Mouse (Mus musculus) left cerebral cortex, adult 9 months (tissue): Measurements from ENCODE around the gene Rassf5.
"Not testable (repeated sequence)": the region's sequence is repeated elsewhere in the genome, so short reads cannot be mapped to it uniquely, and the experiment has no call there.

Experiments used
- DNase-seq, 2 experiments: peaks; one replicate each; pipeline ENCODE4 v3.0.0; 2022; ENCODE audit warnings: low spot score in 2 of 2

The Rassf5 gene

DNA sequence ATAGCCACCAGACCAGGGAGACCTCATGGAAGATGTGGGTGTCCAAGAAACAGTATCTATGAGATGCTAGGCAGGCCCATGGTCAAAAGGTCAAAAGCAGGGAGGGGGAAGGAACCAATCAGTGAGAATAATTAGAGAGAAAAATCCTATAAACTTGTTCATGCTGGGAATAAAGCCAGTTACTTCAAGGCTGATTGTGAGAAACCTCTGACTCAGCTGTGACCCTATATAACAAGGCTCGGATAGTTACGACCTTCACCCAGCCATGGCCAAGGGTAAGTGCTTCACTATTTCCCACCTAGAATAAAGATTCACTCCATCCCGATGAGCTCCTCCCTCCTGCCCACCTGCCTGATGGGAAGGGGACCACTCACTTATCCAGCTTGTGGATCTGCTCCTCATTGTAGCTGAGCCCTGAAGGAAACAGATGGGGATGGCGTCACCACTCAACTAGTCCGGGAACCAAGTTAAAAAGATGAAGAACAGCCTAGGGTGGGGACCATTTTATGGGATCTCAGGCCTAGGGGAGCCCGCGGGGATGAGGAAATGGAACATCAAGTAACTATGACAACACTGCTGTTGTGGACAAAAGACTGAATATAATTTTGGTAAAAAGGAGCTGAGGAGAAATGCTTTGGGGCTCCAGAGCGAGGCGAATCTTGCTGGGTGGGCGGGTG is 14.7 kb upstream of the Rassf5 start:
- DNase-seq, result no peak

DNA sequence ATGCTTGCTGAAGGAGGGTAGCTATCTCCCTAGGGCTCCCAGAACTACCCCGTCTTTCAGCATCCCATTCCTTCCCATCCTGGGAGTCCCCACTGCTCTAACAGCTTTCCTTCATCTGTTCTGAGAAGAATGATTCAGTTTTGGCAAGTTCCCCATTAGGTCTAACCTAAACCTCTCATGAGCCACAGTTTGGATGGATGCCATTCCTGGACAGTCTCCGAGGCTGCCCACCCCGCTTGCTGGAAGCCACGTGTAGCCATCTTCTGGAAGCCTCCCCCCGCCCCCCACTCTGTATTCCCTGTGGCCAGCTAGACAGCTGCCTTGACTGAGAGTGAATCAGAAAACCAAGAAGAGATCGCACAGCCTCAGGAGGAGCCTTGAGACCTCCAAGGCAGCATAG is 12.2 kb upstream of the Rassf5 start:
- no peak for DNase-seq

DNA sequence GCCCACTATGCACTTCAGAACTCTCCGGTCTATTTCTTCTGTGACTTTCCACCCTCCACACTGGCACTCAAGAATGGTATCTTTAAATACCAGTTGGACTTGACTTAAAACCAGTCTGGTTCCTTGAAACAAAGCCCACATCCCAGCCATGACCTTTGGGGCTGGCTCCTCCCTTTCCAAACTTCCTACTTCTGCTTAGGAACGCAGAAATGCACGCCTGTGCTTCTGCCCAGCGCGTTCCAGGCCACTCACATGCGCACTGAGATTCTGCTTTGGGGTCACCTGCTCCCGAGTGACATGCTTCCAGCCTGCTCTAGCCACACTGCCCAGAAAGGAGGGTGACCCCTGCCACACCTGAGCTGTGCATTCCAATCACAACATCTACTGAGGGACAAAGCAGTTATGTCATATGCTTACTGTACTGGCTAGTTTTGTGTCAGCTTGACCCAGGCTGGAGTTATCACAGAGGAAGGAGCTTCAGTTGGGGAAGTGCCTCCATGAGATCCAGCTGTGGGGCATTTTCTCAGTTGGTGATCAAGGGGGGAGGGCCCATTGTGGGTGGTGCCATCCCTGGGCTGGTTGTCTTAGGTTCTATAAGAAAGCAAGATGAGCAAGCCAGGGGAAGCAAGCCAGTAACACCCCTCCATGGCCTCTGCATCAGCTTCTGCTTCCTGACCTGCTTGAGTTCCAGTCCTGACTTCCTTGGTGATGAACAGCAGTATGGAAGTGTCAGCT is 7.6 kb upstream of the Rassf5 start:
- DNase-seq, result not testable (repeated sequence)

DNA sequence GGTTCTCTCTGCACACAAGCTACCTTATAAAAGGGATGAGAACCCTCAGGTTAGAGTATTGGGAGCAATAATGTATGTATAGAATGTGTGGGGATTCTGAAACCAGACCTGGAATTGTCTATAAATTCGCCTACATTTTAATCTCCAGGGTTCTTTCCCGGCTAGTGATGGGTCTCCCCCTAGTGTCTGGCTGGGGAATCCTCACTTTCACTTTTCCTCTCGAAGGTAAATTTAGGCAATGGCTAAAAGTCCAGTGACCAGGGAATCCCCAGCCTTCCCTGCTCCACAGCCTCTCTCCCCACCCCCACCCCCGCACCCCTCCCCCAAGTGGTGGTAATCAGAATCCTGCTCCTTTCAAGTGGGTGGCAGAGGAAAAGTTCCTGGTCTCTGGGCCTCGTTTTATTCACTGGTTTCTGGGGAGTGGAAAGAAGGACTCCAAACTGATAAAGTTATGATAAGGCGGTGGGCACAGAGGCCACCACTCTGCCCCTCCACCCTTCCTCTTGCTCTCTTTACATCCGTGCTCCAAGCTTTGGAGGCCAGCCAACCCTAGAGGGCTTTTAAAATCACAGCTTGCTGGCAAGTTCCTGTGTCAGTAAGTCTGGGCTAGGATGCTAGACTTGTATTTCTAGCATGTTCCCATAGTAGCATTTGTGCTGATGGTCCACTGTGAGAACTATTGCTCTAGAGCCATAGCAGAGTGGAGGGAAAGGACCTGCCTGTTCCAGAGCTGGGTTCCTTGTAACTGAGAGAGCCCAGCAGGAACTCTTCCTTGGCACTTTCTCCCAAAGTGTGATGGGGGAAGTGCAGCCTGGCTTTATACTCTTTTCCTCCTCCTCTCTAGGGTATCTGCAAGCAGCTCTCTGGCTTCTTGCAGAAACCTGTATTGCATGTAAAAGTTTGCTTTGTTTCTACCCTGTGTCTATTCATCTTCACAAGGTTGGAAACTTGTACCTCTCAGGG is 1.7 kb upstream of the Rassf5 start:
- peak in 1 of 2 experiments; percentile 69 for DNase-seq

DNA sequence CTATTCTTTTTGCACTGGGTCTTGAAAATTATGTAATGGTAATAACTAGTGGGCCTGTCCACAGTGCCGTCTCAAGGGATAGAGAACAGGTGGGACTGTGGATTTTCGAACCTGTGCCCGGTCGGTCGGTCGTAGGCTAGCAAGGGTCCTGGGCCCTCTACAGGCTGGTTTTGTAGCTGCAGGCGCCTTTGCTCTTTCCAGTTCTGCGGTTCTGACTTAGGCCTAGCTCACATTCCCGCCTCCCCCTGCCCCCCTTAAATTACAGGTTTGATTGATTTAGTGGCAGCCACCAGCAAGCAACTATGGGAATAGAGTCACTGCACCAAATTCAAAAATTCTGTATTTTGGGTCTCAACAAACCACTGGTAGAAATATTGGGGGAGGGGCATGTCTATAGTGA is 868 bp upstream of the Rassf5 start:
- peak in 1 of 2 experiments; percentile 59 for DNase-seq

DNA sequence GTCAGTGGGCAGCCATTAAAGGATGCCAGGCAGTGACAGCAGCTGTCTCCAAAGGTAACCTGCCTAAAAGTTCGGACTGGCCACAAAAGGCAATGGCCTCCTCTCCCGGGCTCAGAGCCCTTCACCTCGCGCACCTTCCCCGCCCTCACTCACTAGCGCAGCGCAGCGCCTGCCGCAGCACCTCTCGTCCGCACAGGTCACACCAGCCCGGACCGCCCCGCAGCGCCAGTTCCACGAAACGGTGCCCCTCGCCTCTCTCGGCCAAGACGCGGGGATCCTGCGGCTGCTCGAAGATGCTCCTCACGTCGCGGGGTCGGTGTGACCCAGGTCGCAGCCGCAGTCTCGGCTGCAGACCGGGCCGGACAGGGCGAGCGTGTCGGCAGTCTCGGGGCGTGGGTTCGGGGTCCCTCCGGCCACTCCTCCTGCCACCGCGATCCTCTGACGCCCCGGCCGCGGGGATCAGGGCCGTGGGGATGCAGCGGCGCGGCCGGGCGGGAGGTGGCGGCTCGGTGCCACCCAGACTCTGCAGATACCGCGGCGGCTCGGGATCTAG is 446 bp downstream of the Rassf5 start:
- no peak for DNase-seq

DNA sequence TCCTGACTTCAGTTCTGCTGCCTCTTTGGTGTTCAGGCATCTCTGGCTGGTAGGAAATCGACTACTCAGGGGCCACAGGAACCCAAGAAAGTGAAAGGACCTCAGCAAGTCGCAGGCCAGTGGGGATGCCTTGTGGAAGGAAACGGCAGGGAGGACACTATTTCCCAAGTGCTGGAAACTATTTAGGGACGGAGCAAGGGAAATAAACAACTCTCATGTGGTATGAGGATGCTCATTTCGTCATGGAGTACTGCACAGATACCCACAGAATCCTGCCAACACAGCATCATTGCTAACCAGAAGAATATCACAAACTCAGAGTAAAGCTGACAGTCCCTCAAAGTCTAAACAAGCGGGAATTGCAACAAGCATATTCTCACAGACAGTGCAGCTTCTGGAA is 2.1 kb downstream of the Rassf5 start:
- no peak for DNase-seq

DNA sequence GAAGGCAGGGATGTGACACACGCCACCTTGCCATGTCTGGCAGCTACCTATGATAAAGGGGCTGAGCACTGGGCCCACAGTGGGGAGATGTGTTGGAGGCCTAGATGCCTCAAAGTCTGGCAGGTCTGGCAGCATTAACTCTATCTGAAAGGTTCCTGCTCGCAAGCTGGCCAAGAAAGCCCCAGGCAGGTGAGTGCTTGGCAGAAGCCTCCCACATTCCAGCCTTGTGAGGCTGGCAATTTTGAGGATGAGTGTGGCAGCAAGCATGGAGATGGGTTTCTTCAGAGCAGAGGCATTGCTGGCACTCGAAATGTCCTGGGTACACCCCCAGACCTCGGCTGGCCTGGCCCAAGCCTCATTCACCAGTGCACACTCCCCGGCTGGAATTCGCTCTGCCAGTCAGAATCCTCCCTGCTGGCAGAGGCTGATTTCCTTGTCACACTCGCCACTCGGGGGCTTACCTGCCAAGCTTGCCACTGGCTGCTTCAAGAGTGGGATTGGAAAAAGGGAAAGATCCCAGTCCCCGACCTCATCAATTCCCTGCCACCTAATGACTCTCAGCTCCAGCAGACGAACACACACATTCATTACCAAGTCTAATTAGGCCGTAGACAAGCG is 5.4 kb downstream of the Rassf5 start:
- no peak for DNase-seq

DNA sequence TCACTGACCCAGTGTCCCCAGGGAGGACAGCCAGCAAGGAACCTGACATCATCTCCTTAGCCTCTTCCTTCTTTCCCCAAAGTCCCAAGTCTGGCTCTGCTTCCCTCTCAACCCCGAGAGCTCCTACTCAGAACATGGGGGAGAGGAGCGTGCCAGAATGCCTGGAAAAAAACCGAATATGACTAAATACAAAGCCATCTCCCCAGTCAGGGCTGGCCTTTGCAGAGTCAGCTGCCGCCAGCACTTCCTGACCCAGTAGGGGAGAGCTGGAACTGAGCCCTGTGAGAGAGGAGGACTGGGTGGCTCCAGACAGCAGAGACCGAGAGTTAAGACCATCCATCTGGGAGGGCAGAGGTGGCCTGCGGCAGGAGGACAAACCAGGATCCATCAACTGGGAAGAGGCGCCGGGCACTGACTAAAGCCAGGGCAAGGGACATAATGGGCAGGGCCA is 6.1 kb downstream of the Rassf5 start:
- DNase-seq, result peak in 1 of 2 experiments; percentile 18

DNA sequence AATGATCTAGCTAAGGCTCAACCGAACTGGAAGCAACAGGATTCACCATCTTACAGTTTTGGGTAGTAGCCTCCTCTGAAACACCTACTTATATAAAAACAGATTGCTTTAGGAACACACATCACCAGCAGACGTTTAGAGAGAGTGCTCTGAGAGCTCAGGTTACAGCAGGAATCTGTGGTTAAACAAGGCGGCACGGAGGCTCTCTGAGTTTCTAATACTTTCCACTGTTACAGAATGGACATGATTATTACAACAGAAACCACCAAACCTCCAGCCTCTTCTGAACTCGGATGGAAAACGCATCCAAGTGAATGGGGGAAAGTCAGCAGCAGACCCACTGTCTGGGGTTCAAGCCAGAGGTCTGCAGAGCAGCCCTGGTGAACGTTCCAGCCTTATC is 9.0 kb downstream of the Rassf5 start:
- no peak for DNase-seq

DNA sequence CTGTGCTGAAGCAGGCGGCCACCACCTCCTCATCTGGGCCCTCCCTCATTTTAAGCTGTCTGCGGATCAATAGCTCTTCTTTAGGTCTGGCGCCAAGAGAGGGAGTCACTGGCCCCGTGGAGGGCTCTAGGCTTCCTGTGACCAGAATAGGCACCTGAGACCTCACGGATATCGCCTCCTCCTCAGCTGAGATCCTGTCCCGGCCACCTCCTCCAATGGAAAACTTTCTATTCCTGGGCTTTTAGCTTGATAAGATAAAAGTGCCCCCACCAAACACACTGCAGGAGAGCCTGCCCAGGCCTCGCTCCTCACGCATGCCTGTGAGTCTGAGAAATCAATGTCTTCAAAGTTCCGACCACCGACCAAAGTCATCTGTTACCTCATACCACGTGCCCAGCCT is 11.5 kb downstream of the Rassf5 start:
- DNase-seq, result no peak

DNA sequence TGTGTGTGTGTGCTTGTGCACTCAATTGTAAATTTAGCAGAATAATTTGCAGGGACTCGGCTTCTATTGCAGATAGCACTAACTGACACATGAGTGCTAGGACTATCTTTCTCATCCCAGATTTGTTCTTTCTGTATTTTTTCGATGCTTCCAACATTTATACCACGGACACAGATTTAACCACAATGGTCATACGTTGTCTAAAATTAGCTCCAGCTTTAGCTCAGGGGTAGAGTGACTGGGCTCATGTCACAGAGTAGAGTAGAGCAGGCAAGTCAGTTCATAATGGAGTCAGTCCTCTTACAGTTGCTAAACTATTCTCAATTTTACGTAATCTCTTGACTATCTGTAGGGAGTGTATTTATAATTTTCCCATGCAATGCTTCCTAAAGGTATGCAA is 16.4 kb downstream of the Rassf5 start:
- no peak for DNase-seq

DNA sequence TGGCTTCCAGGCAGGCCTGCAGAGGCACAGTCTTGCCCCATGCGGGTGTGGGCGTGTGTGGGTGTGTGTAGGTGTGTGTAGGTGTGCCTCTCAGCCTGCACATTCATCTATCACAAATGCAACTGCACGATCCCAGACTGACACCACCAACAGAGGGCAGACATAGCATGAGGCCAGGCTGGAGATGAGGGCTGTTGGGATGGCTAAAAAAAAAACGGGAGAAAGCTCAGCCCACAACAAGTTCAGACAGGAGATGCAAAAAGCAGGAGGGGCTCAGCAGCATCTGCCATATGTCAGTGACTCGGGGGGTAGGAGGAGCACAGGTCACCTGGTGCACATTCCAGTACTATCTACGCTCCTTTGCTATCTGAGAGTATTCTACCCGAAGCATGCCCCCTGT is 16.8 kb downstream of the Rassf5 start:
- DNase-seq, result no peak

DNA sequence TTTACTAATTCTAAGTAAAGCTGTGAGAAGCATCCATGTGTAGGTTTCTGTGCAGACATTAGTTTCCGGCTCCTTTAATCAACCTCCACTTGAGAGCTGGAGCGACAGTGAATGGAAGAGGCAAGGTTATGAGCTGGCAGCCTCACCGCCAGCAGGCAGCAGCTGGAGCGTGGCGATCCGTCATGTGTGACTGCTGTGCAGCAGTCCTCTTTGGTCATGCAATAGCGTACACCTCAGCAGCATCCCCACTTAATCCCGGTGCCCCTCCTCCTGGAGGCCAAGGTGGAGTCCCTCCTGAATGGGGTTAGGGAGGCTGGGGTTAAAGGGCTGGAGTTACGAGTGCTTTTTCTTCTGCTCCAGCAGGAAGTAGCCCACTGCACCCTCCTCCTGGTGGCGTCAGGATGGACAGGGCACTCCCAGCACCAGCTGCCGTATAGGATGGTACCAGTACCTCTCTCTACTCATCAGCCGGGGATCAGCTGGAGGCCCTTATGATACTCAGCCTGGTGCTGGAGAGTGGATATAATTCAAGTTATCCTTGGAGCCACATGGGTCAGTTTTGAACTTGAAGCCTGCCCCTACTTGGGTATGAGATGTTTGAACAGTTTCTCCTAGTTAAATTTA is 20.1 kb downstream of the Rassf5 start:
- DNase-seq, result no peak

DNA sequence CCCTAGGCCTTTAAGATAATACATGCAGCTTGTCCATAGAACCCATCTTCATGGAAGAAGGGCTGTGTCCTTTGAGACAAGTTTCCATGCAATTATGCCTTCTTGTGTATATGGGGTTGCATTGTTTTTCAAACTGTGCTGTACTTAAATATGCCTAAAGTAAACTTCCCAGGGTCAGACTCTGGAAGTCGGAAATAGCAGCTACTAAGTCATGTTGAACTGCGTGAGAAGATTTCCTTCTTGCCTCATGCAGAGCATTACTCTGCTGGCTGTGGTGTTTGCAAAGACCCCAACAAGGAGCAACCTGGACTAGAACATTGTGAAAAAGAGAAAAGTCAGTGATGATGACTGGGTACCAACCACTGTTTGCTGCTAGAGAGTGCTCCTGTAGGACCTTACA is 21.7 kb downstream of the Rassf5 start:
- no peak for DNase-seq

DNA sequence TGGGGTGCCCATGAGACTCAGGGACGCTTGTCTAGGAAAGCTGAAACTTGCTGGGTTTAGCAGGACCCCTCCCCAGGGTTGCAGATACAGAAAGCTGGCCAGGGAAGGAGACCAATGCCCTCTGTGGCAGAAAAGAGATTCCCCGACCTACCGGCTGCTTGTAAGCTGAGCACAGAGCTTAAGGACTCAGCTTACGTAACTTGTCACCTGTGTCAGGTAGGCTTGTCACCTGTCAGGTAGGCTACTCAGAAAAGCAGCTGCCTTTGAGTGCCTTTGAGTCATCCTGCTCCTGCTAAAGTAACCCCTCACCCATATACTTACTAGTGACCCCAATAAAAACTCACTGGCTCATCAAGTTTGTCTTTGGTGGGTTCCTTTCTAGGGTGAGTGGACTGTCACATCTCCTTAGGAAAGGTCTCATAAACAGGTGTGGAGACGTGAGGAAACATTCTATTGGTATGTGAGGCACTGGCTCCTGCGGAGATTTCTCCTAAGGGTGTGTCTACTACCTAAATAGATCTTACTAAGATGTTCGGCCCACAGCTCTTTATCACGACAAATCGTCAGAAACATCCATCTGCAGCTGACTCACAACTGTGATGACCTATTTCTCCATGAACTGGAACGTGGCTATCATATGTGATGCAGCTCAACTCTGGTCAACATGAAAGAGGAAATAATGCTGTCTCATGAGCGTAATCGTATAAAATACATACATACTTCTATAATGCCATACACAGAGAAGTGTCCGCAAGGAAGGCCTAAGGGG is 23.1 kb downstream of the Rassf5 start:
- DNase-seq, result no peak

DNA sequence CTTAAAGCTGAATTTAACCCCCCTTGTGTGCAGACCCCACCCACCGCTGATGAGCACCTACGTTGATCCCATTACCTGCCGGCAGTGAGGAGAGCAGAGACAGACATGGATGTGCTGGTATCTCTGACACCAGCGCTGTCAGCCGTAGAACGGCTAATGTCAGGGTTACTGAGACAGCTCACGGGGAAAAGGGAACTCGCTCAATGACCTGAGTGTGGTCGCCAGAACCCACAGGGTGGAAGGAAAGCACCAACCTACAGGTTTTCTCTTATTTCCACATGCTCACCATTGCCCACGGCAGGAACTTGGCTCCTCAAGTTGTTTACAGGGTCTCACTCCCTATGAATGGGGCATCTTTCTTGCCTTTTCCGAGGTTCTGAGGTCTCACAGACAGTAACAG is 26.1 kb downstream of the Rassf5 start:
- DNase-seq, result no peak

DNA sequence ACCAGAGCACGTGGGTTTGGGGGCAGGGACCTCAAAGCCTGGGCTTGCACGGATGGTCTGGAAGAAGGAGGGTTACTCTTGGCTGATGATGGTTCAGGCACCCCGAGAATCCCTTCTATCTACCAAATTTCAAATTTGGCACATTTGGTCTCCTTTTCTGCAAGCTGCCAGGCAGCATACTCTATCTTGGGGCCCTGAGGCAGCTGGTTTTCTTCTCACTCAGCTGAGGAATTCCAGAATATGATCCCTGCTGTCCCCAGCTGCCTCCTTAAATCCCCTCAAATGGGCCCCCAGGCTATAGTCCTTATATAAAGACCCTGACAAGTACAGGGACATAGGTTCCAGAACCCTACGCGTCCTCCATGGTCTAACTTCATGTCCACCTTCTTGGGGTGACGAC is 31.7 kb downstream of the Rassf5 start:
- no peak for DNase-seq

DNA sequence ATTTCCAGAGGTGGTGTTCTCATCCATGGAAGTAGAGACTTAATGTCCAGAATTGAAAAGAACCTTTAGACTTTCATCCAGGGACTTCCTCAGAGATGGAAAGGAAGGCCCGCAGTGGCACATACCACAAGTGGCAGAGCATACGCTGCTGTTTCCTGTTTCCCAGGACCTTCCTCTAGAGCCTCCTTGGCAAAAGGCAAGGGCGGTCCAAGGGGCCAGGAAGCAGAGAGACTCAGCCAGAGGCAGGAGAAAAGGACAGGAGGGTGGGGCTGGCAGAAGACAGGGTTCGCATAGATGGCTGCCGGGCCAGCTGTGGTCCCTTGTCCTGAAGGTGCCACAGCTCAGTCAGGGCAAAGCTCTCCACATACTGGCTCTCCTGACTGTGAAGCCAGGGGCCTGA is 32.1 kb downstream of the Rassf5 start:
- DNase-seq, result no peak

DNA sequence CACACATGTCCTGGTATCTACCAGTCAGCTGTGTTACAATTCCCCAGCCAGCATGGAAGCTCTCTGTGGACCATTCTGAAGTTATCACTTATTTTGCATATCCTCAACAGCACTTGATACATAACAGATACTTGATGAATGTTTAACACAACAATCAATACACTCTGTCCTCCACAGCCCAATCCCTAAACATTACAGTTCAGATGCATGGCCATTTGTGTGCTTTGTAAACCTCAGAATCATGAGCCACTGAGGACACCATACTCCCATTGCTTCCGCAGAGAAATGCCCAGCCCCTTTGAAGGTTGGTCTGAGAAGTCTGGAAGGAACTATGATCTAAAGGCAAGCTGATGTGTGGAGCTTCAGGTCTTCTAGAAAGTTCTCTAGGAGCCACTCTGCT is 33.4 kb downstream of the Rassf5 start:
- DNase-seq, result no peak
